Mouse (Mus musculus): ENCODE data around the gene Hoxb8. TPM values are rescaled to one million over a fixed set of nuclear protein-coding genes. Genes with fewer than 3 reads are reported as not detected.

Gene Hoxb8
- polyA plus RNA-seq, 1 experiment from 2014 or later, result 1.4 TPM

DNA sequence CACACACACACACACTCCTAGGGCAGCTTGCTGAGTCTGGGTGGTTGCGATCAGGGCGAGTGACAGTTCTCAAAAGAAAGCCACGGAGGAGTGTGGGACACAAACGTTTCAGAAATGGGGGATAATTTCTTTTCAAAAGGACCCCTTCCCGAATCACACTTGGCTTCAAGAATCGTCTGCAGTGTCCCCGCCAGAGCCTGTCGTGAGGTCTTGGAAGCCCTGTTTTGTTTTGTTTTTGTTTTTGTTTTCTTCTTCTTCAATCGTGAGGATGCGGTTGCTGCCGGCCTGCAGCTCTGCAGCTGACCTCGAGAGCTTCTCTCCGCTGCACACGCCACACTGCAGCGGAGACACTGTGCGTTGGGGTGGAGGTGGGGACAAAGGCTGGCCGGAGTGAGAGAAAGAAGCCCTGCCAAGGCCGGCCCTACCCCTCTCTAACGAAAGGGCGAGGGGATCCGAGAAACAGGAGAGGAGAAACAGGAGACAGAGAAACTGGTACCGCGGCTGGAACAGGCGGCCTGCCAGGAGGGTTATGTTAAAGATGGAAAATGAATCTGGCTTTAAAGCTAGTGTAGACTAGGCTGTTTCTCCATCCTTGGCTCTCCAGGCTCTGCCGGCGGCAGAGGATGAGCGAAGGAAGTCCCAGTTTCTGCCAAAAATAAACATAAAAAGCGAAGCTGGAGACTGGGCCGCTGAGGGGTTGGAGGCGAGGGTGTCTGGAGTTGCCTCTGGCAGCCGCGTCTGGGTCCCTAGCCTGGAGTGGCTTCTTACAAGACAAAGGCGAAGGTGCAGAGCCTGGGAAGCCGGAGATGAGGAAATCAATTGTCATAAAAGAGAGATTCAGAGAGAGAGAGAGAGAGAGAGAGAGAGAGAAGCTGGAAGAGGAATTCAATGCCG, 4.3 kb upstream of the Hoxb8 start:
- no peak for TF ChIP-seq CTCF (IDR thresholded peaks at IDR 0.05; ENCODE audit: low read depth)
- H3K4me1 ChIP-seq (ENCODE audit: insufficient read depth), result no peaks in the 10 kb centered on the region
- WGBS, result 1% methylated on average over 35 of the region's 35 CpGs
- ATAC-seq (ENCODE audit: insufficient read depth) (no peak), DNase-seq (no peak)
- H3K9ac ChIP-seq, result no peak overlapping the region
- H3K9me3 ChIP-seq (ENCODE audit: low read depth, low read length), result no peaks in the 10 kb centered on the region
- H3K27me3 ChIP-seq (ENCODE audit: insufficient read depth, low read length), result peaks cover 96% of the 10 kb centered on the region
- peak overlapping the region; percentile 31; the same call in 1 of the 2 replicates for H3K4me2 ChIP-seq
- H3K27ac ChIP-seq (ENCODE audit: low read depth), result no peak overlapping the region
- no peaks in the 10 kb centered on the region for H3K36me3 ChIP-seq (ENCODE audit: insufficient read depth)
- H3K4me3 ChIP-seq (ENCODE audit: low read depth, low read length), result no peak overlapping the region

DNA sequence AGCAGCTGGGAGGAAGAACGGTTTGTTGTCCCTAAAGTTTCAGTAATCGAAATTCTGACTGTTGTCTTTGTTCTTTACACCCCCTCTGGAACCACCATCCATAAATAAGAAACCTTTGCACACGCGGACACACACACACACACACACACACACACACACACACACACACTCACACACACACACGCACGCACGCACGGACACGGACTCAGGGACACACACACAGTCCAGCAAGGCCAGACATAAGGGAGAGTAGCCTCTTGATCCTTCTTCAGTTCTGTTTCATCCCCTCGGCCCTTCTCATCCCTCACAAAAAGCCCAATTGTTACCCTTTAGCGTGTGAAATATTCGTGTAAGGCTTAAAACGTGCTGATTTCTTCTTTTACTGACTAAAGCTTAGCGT, 3.4 kb upstream of the Hoxb8 start:
- Histone ChIP-seq H3K27ac (ENCODE audit: low read depth) (no peak overlapping the region), H3K36me3 (ENCODE audit: insufficient read depth) (no peaks in the 10 kb centered on the region), H3K4me1 (ENCODE audit: insufficient read depth) (no peaks in the 10 kb centered on the region), H3K4me3 (ENCODE audit: low read depth, low read length) (no peak overlapping the region), H3K4me2 (no peak overlapping the region; the same call in 1 of the 2 replicates), H3K9ac (no peak overlapping the region), H3K27me3 (ENCODE audit: insufficient read depth, low read length) (peaks cover 95% of the 10 kb centered on the region), H3K9me3 (ENCODE audit: low read depth, low read length) (no peaks in the 10 kb centered on the region)
- TF ChIP-seq CTCF (IDR thresholded peaks at IDR 0.05; ENCODE audit: low read depth), result no peak
- ATAC-seq (ENCODE audit: insufficient read depth), result no peak
- DNase-seq, result no peak
- 15% methylated on average over 14 of the region's 14 CpGs for WGBS

DNA sequence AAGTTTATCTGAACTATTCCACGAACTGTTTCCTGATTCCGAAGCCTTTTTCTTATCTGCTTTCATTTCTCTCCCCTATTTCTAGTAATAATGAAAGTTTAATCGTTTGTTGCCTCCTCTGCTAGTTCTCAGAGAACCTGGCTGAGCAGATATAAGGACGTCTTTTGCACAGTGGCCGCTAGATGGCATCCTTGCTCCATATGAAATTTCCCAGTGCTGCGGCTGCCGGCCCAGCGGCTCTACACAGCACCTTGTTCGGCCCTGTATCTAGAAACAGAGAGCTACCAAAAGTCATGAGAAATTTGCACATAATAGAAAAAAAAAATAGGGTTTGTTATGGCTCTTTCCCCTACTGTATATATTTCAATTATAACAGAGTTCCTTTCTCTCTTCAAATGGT, 2.9 kb upstream of the Hoxb8 start:
- Histone ChIP-seq H3K9me3 (ENCODE audit: low read depth, low read length) (no peaks in the 10 kb centered on the region), H3K4me2 (no peak overlapping the region; the same call in 1 of the 2 replicates), H3K9ac (no peak overlapping the region), H3K27me3 (ENCODE audit: insufficient read depth, low read length) (peaks cover 95% of the 10 kb centered on the region), H3K27ac (ENCODE audit: low read depth) (no peak overlapping the region), H3K4me3 (ENCODE audit: low read depth, low read length) (no peak overlapping the region), H3K36me3 (ENCODE audit: insufficient read depth) (no peaks in the 10 kb centered on the region), H3K4me1 (ENCODE audit: insufficient read depth) (no peaks in the 10 kb centered on the region)
- peak; percentile 96 for DNase-seq
- WGBS, result under 1% methylated on average over 9 of the region's 9 CpGs
- ATAC-seq (ENCODE audit: insufficient read depth), result peak; percentile 67; the same call in 1 of the 2 replicates
- peak; percentile 86 for TF ChIP-seq CTCF (IDR thresholded peaks at IDR 0.05; ENCODE audit: low read depth)

DNA sequence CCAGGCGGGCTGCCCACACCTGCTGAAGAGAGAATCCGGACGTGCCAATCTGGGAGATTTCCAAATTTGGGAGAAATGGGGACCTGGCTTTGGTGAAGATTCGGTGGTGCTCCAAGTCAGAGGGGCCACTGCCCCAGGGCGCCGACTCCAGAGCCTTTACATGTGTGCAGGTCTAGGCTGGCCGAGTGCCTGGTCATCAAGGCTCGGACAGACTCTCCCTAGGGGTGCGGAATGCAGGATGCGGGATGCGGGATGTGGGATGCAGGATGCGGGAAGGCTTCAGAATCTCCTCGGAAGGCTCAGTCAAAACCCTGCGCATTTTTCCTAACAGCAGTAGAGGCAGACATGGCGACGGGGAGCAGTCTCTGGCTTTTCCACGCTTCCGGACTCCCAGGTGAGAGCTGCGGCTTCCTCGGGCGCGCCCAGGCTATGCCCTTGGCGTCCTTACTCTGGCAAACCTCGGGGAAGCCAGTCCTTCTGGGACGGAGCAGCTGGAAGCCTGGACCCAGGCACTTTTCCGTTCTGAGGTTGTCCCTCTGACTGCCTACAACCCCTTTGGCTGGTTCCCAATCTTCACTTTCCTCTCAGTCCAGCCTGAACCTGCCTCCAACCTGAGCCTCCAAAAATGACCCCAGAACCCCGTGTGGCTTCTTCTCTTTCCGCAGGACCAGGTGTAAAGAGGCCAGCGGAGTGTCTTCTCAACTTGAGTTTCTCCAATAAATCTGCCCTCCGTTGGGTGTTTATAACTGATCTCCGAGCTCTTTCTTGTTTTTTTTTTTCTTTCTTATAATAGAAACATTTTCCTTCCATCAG, 2.1 kb upstream of the Hoxb8 start:
- Histone ChIP-seq H3K9me3 (ENCODE audit: low read depth, low read length) (no peaks in the 10 kb centered on the region), H3K4me1 (ENCODE audit: insufficient read depth) (no peaks in the 10 kb centered on the region), H3K9ac (no peak overlapping the region), H3K36me3 (ENCODE audit: insufficient read depth) (no peaks in the 10 kb centered on the region), H3K27ac (ENCODE audit: low read depth) (no peak overlapping the region), H3K4me2 (0 out of 2 replicates have a peak overlapping the region, but pooled peaks have one; percentile 30), H3K27me3 (ENCODE audit: insufficient read depth, low read length) (peaks cover 95% of the 10 kb centered on the region), H3K4me3 (ENCODE audit: low read depth, low read length) (0 out of 2 replicates have a peak overlapping the region, but pooled peaks have one; percentile 2)
- TF ChIP-seq CTCF (IDR thresholded peaks at IDR 0.05; ENCODE audit: low read depth), result no peak
- WGBS, result 4% methylated on average over 31 of the region's 31 CpGs
- DNase-seq, result no peak
- ATAC-seq (ENCODE audit: insufficient read depth), result no peak

DNA sequence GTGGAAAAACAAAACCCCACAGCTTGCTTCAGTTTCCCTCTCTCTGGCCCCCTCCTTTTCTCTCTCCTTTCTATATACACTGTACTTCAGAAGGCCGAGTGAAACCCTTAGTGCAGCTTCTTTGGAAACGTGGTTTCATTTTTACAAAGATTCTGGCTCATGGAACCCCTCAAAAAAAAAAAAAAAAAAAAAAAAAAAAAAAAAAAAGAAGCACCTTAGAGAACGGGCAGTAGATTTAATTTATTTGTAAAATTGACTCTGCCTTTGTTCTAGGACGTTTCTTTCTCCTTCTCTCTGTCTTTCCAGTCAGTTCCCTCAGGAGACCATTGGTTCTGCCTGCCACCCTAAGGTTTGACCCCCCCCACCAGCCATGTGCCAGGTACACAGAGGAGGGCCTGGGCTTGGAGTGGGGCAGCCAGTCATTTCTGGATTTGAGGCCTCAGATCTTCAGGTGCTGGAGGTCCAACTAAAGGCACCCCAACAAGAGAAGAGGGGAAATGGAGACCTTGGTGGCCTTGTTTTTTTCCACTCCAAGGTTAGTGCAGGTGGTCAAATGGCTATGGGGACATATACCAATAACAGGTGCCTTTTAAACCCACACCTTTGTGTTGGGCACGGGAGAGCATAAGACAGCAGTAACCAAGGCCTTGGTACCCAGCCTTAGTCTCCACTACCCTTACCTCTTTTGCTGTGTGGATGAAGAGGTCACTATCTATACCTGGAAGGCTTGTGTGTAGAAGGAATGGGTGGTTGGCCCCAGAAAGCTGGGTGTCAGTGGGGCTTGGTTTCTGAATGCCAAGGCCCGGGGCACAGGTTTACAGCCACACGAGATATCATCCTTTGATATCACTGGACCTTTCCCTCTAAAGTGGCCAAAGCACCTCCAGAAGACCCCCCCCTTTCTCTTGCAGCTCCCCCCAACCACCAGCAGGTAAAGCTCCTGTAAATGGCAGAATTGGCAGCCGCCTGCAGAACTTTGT, 1.0 kb upstream of the Hoxb8 start:
- Histone ChIP-seq H3K4me1 (ENCODE audit: insufficient read depth) (no peaks in the 10 kb centered on the region), H3K4me3 (ENCODE audit: low read depth, low read length) (no peak overlapping the region)
- DNase-seq, result no peak

DNA sequence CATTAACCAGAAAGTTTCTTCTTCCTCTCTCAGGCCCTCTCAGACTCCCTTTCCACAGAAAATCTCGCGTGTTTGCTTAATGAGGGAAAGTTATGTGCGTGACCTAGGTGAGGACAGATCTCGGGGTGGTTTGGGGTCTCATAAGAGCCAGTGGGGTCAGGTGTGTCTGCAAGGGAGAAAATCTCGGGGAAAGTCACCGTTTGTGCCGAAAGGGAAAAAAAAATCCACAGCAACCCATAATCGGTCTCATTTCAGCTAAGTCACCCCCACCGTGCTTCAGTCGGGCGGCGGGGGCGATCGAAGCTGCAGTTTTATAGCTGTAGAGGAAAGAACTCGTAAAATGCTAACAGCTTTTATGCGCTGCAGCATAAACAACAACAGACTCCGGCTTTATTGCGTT, 309 bp upstream of the Hoxb8 start:
- Histone ChIP-seq H3K4me3 (ENCODE audit: low read depth, low read length) (no peak overlapping the region), H3K4me2 (peak overlapping the region; percentile 18; the same call in 1 of the 2 replicates), H3K4me1 (ENCODE audit: insufficient read depth) (no peaks in the 10 kb centered on the region), H3K27me3 (ENCODE audit: insufficient read depth, low read length) (peaks cover 91% of the 10 kb centered on the region), H3K9ac (no peak overlapping the region), H3K36me3 (ENCODE audit: insufficient read depth) (no peaks in the 10 kb centered on the region), H3K9me3 (ENCODE audit: low read depth, low read length) (no peaks in the 10 kb centered on the region), H3K27ac (ENCODE audit: low read depth) (no peak overlapping the region)
- WGBS, result 9% methylated on average over 18 of the region's 18 CpGs
- DNase-seq, result no peak
- no peak for ATAC-seq (ENCODE audit: insufficient read depth)
- TF ChIP-seq CTCF (IDR thresholded peaks at IDR 0.05; ENCODE audit: low read depth), result no peak

More for the DNA sequence above, 1.0 kb upstream of the Hoxb8 start:
- Histone ChIP-seq H3K9ac (no peak overlapping the region), H3K36me3 (ENCODE audit: insufficient read depth) (no peaks in the 10 kb centered on the region), H3K4me2 (no peak overlapping the region), H3K27me3 (ENCODE audit: insufficient read depth, low read length) (peaks cover 92% of the 10 kb centered on the region), H3K27ac (ENCODE audit: low read depth) (no peak overlapping the region), H3K9me3 (ENCODE audit: low read depth, low read length) (no peaks in the 10 kb centered on the region)
- WGBS, result 21% methylated on average over 8 of the region's 8 CpGs
- TF ChIP-seq CTCF (IDR thresholded peaks at IDR 0.05; ENCODE audit: low read depth), result no peak
- no peak for ATAC-seq (ENCODE audit: insufficient read depth)
